Mouse (Mus musculus): ENCODE data around the gene Tmem132c.

Gene Tmem132c

DNA sequence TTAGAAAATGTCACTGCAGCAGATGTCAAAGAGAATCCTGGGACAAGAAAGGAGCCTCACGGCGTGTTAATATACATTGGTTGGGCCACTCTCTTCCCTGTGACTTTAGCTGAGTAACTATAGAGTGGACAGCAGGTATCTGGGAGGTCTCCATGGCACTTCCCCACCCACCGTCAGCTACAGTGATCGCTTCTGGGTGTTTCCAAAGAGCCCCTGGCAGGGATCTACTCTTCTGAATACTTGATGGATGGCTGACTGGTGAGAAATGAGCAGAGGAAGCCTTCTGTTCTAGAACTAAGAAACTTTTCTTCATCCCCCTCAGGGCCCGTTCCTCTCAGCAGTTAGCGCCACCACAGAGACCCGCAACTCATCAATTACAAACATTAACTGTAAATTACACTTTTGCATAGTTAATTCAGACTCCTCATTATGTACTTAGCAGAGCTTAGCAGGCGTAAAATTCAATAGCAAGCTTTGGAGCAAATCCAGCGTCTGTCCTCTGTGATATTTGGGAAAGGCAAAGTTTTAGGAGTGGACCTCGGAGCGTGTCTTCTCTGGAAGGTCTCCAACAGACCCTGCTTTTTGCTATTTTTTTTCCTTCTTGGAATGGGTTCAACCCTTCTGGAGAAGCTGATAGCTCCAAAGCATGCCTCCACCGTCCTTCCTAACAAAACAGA lies 257.7 kb downstream of the Tmem132c start:
- no peak for DNase-seq

GRCm38 (mm10) chr5:127502838-127503237 lies 261.2 kb downstream of the Tmem132c start:
- DNase-seq: no peak

DNA sequence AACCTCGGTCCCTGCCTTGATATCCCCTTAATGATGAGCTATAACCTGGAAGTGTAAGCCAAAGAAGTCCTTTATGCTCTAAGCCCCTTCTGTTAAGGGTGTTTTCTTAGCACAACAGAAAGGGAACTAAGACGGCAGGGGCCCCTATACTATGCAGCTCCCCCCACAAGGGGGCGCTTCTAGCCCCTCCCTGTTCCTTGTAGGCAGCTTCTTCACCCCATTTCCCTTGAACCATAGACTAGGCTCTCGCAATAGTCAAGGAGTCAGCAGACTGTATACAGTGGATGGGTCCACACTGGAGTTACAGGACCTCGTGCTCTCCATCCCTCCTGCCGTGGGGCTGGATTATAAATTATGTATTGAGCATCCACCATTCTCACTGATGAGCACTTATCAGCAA lies 264.1 kb downstream of the Tmem132c start:
- no peak for DNase-seq

GRCm38 (mm10) chr5:127511653-127512052 lies 270.0 kb downstream of the Tmem132c start:
- DNase-seq: peak; percentile 20

- DNase-seq: peak; percentile 51
These were observed 274.4 kb downstream of the Tmem132c start for GRCm38 (mm10) chr5:127515960-127516359.

GRCm38 (mm10) chr5:127522744-127523476 lies 281.3 kb downstream of the Tmem132c start:
- DNase-seq: no peak

DNA sequence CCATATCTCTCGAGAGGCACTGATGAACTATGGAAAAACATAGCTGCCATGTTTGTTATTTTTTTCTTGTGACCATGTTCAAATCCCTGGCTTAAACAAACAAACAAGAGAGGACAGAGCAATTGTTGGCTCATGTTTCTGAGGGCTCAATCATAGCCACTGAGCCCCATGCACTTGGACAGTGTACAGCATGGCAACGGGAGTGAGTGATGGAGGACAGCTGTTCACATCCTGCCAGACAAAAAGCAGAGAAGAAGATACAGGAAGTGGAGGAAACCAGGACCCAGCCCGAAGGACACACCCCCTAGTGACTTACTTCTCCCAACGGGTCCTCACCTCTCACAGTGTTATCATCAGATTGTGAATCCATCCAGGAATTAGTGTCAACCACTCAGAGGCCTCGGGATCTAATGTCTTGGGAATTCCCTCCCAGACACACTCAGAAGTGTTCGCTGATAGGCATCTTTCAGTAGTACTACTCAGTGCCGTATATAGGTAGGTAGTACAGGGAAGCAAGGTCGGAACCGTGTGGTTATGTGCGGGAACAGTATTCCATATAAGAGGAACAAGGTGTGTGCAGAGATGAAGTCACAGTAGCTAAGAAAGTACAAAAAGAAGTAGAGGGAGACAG lies 285.9 kb downstream of the Tmem132c start:
- no peak for DNase-seq

DNA sequence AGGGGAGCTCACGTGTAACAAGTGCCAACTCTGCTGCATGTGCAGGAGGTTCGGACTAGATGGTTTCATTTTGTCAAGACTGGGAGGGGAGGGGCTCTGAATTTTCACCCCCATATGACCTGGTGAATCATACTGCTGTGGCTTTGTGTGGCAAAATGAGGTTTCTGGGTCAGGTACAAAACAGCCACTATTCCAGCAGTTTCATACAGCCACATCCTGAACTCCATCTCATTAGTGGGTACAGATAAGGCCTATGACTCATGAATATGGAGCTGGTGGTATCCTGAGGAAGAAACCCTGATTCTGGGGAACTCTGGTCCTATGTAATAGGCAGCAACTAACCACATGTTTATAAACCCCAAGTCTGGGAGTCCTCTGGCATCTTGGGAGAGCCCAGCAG lies 295.9 kb downstream of the Tmem132c start:
- no peak for DNase-seq

DNA sequence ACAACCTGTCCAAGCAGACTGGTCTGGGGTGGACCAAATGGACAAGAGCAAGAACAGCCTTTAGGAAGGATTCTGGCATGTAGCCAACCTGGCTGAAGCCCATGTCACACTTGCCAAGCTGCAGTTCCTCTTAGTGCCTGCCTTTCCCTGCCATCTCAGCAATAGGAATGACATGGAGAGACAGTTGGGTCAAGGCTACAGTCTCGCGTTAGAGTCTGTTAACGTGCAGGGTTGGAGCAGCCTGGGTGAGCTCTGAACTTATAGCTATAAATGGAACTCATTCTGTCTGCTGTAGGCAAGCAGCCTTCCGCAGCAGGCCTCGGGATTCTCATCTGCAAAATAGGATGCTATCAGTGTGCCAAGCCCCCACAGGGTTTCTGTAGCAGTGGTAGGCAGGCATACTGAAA lies 305.0 kb downstream of the Tmem132c start:
- DNase-seq: peak; percentile 14

GRCm38 (mm10) chr5:127548136-127548535 lies 306.5 kb downstream of the Tmem132c start:
- DNase-seq: no peak

GRCm38 (mm10) chr5:127561086-127561485 lies 319.5 kb downstream of the Tmem132c start:
- DNase-seq: no peak

- no peak for DNase-seq
These were observed 325.6 kb downstream of the Tmem132c start for GRCm38 (mm10) chr5:127567165-127567741.

GRCm38 (mm10) chr5:127577419-127577818 lies 335.8 kb downstream of the Tmem132c start:
- DNase-seq: peak; percentile 7

GRCm38 (mm10) chr5:127583658-127584057 lies 342.1 kb downstream of the Tmem132c start:
- peak; percentile 10 for DNase-seq

DNA sequence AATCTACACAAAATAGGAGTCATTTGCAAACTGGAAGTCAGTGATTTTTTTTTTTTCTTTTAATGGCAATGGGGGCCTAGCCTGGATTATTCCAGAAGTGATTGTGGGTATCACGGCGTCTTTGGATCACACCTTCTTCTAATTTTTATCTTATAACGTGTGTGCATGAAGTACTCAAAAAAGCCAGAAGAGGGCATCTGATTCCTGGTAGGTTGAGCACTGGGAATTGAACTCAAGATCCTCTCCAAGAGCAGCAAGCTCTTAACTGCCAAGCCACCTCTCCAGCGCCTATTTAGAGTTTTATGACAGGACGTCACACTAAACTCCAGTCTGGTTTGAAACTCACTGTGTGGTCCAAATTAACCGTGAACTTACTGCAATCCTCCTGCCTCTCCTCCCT lies 346.2 kb downstream of the Tmem132c start:
- DNase-seq: no peak

GRCm38 (mm10) chr5:127592406-127592805 lies 350.8 kb downstream of the Tmem132c start:
- no peak for DNase-seq

- DNase-seq: peak; percentile 41
These were observed 351.2 kb downstream of the Tmem132c start for GRCm38 (mm10) chr5:127592854-127593253.

- DNase-seq: no peak
These were observed 354.1 kb downstream of the Tmem132c start for GRCm38 (mm10) chr5:127595676-127596075.

- no peak for DNase-seq
These were observed 355.3 kb downstream of the Tmem132c start for GRCm38 (mm10) chr5:127596862-127597261.

DNA sequence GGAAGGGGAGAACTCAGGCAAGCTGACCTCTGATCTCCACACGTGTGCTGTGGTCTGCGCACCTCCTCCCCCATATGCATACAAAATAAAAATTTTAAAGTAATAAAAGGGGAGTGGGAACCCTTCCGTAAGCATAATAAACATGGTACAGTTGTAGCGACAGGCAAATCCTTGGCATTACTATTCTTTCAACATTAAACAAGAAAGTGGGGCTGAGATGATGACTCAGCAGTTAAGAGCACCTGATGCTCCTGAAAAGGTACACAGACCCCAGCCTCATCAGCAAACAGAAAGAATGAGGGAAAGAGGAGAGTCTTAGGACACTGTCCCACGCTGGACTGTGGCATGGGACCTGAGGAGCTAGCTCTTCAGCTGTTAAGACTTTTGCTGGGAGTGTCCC lies 361.4 kb downstream of the Tmem132c start:
- no peak for DNase-seq

DNA sequence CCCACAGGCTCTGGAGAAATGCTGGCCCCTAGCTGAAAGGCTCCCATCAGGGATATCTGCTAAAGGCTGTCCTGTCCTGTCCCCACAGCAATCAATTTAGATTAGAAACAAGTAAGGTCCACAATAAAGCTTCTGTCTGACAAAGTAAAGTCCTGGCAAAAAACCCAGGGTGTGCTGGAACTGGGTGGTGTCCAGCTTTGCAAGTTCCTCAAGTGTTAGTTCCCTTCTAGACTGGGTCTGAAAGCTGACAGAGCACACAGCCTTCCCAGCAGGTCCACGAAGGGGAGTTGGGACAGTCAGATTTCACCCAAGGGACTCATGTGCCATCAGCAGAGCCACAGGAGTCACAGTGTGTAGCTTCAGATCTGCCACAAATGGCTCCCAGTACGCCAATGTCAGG lies 365.9 kb downstream of the Tmem132c start:
- DNase-seq: no peak

GRCm38 (mm10) chr5:127609191-127609714 lies 367.6 kb downstream of the Tmem132c start:
- no peak for DNase-seq

DNA sequence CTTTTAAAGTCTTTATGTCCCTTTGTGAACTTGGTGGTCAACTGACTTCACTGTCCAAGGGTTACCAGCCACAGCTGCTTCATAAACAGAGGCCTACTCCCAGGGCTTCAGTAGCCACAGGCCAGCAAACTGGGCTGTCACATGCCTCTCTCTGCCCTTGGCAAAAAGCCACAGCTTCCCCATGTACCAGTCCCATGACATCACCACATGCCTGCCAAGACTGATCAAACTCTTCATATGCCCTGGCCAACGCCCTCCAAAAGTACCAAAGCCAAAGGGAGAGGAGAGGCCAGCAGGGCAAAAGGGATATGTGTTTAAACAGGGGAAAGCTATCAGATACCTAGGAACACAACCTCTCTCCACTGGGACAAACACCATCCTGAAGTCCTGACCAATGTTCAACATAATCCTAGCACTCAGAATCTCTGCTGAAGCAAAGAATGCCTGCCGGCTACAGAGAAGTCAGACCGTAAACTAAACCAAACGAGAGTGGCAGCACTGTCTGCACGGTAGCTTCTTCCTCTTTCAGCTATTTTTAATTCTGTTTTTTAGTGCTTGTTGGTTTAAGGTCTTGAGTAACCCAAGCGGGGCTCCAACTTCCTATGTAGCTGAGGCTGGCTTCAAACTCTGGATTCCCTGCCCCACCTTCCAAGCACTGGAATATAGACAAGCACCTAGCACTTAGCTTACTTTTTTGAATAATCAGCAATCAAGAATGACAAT lies 369.3 kb downstream of the Tmem132c start:
- DNase-seq: peak; percentile 68
